Mouse (Mus musculus) spleen, adult 2 months (tissue): ENCODE results near the gene Rims1.

ENCODE experiments used
- CTCF ChIP-seq: fragments of 200-500 bp; IDR thresholded peaks from 2 replicates; pipeline ENCODE4 v1.5.1; 2011; ENCODE audit warnings: mild to moderate bottlenecking, inconsistent platforms; ENCODE audit not compliant: insufficient read depth, insufficient read length, insufficient replicate concordance; ENCODE audit errors: extremely low read depth
- POLR2A ChIP-seq: fragments of 200-500 bp; IDR thresholded peaks from 2 replicates; pipeline ENCODE4 v1.6.1; 2011; ENCODE audit warnings: low read depth, low read length, inconsistent platforms

- TF ChIP-seq CTCF, result no peak
- no peak for TF ChIP-seq POLR2A
These were observed 233.1 kb downstream of the Rims1 start for GRCm38 (mm10) chr1:22572720-22573119.
